Mouse (Mus musculus) T-helper 17 cell (primary cell): Measurements from ENCODE around the gene Sarnp.

ENCODE experiments used
- in situ Hi-C, 2 experiments: fragments of 300-600 bp; cut with MboI, MseI; formaldehyde crosslinking; loops; 1 replicate in 1 of 2; 2 replicates in 1 of 2; pipeline ENCODE4 v1.15.1; 2025; ENCODE audit warnings: high pct_unique_total_duplicates in 2 of 2

Sarnp gene

GRCm38 (mm10) chr10:128820217-128820616, 3.1 kb downstream of the Sarnp start:
- in situ Hi-C loops: loop anchor here in 1 of 2 experiments (5.0 kb wide), 1 partner anchor 68 kb away; no protein-coding TSS in a partner anchor

DNA sequence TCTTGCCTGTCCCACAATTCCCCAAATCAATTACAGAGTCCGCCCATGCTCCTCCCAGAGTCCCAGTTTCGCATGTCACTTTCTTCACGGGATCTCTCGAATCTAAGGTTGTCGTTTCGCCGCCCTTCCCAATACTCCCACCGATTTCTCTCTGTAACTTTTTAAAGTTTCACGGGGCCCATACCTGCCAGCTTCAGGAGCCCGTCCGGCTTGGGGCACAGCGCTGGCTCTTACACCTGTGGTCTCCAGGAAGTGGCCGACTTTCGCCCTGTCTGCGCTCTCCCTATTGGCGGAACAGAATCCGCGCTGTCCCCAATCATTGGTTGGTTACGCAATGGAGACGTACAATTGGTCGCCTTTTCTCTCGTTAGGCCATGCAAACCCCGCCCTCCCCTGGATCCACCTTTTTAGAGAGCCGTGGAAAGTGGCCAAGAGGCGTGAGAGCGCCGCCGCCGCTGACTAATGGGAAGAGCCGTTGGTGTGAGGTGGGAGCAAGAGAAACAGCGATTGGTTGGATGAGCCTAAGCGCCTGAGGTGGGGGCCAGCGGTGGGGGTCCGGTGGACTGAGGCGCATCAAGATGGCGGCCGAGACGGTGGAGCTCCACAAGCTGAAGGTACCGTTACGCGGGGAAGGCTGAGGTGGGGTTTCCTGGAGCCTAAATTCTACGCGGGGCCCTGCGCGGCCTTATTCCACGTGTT, 4.4 kb downstream of the Sarnp start, which contains the start of gene Ormdl2:
Ormdl2 (minus strand) TSS at position 288 of the 699 bp plus-strand sequence.
- in situ Hi-C loops: loop anchor here in 1 of 2 experiments (5.0 kb wide), 1 partner anchor 69 kb away; no protein-coding TSS in a partner anchor

DNA sequence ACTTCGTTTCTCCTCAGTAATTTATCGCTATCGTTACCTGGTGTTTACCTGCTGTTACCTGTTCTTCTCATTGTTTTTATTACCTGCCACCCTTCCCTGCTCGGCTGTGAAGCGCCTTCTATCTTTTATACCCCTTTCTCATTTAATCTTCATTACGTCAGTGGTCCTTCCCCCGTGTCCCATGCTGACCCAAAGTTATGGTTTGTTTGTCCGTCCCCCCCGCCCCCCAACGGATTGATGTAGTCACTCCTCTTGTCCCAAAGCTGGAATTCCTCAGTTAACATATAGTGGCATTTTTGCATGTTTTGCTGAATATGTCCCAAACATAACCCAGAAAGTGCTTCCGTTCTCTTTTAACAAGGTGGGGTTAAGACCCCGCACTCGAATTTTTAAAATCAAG, 5.0 kb downstream of the Sarnp start:
- in situ Hi-C loops: loop anchor here in 1 of 2 experiments (5.0 kb wide), 1 partner anchor 70 kb away; no protein-coding TSS in a partner anchor

DNA sequence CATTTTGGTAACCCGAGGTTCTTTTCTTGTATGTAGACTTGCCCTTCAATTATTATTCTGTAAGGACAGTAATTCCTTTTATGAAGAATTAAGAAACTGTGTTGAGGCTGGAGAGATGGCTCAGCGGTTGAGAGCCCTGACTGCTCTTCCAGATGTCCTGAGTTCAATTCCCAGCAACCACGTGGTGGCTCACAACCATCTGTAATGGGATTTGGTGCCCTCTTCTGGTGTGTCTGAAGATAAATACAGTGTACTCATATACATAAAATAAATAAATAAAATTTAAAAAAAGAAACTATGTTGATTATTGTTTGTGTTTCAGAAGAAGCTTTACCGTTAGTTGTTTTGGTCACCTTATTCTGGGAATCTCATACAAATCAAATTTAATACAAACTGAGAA, 6.0 kb downstream of the Sarnp start:
- in situ Hi-C loops: loop anchor here in 1 of 2 experiments (5.0 kb wide), 1 partner anchor 71 kb away; no protein-coding TSS in a partner anchor

DNA sequence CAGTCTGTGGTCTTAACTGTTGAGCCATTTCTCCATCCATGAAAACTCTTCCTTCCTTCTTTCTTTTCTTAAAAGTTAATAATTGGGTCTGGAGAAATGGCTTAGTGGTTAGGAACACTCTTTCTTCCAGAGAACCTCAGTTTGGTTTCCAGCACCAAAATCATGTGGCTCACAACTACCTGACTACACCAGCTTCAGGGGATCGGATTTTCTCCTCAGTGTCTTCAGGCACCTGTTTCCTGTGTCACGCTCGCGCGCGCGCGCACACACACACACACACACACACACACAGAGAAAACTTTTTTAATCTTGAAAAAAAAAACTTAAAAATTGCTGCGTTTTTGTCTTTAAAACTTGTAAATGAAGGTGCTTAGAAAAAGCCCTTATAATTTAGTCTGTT, 6.7 kb downstream of the Sarnp start:
- in situ Hi-C loops: loop anchor here in 1 of 2 experiments (5.0 kb wide), 1 partner anchor 72 kb away; no protein-coding TSS in a partner anchor

- in situ Hi-C loops: no loop called here
Measured at GRCm38 (mm10) chr10:128837400-128837799, 20.3 kb downstream of the Sarnp start.

- in situ Hi-C loops: no loop called here
Measured at GRCm38 (mm10) chr10:128839434-128839833, 22.3 kb downstream of the Sarnp start.

DNA sequence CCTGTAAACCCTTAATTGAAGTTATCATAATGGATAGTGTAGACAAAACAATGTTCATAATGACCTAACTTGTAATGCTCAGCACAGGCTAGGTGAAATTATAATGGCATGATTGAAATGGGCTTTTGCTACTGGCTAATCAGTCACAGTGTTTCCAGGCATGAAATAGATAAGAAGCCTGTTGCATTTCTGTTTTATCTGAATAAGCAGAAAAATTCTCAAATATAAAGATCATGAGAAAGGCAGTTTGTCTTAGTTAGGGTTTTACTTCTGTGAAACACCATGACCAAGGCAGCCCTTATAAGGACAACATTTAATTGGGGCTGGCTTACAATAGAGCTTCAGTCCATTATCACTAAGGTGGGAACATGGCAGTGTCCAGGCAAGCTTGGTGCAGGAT, 23.5 kb downstream of the Sarnp start:
- in situ Hi-C loops: no loop called here

- in situ Hi-C loops: no loop called here
Measured at GRCm38 (mm10) chr10:128843260-128843659, 26.1 kb downstream of the Sarnp start.

GRCm38 (mm10) chr10:128845516-128845915, 28.4 kb downstream of the Sarnp start:
- in situ Hi-C loops: loop anchor here (5.0 kb wide), 1 partner anchor 42 kb away; no protein-coding TSS in a partner anchor

DNA sequence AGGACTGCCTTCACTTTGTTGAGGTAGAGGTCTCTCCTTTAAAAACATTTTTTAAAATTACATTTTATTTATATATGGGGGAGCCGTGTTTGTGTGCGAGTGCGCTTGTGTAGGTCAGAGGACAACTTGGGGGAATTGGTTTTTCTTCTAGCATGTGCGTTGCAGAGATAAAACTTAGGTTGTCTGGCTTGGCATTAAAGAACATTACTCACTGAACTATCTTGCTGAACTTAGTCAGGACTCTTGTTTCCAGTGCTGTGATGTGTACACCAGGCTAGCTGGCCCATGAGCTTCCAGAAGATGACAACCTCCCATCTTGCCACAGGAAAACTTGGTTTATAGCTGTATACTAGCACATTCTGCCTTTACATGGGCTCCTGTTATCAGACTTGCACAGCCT, 29.5 kb downstream of the Sarnp start:
- in situ Hi-C loops: loop anchor here (5.0 kb wide), 1 partner anchor 41 kb away; no protein-coding TSS in a partner anchor

GRCm38 (mm10) chr10:128848426-128848825, 31.3 kb downstream of the Sarnp start:
- in situ Hi-C loops: loop anchor here (5.0 kb wide), 1 partner anchor 39 kb away; no protein-coding TSS in a partner anchor

- in situ Hi-C loops: no loop called here
Measured at GRCm38 (mm10) chr10:128850339-128850738, 33.2 kb downstream of the Sarnp start.

DNA sequence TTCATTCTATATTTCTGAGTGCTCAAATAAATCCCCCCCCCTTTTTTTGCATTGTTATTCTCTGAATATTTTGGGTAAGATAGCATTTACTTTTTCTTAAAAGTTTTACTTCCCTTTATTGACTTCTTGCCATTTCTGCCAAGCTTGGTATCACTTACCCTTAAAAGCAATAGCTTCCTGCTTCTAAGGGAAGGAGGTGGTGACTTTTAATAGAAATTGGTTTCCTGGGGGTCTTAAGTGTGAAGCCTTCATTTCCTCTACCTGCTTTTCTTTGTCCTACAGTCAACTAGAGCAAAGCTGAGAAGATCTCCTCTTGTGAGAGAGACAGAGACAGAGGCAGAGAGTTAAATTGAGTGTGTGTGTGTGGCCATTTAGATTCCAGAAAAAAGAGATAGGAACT, 44.0 kb downstream of the Sarnp start:
- in situ Hi-C loops: no loop called here

DNA sequence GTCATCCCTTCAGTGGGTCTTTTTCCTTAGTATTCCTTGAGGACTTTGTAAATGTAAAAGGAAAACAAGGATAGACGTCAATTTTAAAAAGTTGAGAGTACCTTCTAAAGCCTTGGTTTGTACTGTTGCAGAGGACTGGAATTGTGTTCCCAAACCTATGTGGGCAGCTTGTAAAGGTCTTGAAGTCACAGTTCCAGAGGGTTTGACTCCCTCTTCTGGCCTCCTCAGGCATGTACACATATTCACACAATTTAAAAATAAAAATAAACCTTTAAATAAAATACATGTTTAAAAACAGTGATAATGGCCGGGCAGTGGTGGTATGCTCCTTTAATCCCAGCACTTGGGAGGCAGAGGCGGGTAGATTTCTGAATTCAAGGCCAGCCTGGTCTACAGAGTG, 48.9 kb downstream of the Sarnp start:
- in situ Hi-C loops: no loop called here

GRCm38 (mm10) chr10:128866518-128866917, 49.4 kb downstream of the Sarnp start:
- in situ Hi-C loops: no loop called here

GRCm38 (mm10) chr10:128870341-128870740, 53.2 kb downstream of the Sarnp start:
- in situ Hi-C loops: no loop called here

DNA sequence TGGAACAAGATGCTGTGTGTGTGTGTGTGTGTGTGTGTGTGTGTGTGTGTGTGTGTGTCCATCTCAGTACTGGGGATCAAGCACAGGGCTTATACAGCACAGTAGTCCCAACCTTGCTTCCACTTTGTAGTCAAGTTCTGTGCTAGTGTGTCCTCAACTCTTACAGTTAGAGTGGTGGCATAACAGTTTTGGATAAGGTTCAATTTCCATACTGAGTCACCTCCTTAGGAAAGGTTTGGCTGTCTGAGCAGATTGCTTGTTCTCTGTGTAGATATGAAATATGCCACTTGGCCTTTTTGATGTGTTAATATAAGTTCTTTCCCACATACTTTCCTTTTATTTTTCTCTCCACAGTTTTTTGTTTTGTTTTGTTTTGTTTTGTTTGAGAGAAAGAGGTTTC, 61.2 kb downstream of the Sarnp start:
- in situ Hi-C loops: no loop called here

- in situ Hi-C loops: no loop called here
Measured at GRCm38 (mm10) chr10:128878811-128879210, 61.7 kb downstream of the Sarnp start.

GRCm38 (mm10) chr10:128882067-128882466, 64.9 kb downstream of the Sarnp start:
- in situ Hi-C loops: no loop called here

- in situ Hi-C loops: loop anchor here (5.0 kb wide), 1 partner anchor 42 kb away; no protein-coding TSS in a partner anchor
Measured at GRCm38 (mm10) chr10:128888941-128889827, 72.1 kb downstream of the Sarnp start.

DNA sequence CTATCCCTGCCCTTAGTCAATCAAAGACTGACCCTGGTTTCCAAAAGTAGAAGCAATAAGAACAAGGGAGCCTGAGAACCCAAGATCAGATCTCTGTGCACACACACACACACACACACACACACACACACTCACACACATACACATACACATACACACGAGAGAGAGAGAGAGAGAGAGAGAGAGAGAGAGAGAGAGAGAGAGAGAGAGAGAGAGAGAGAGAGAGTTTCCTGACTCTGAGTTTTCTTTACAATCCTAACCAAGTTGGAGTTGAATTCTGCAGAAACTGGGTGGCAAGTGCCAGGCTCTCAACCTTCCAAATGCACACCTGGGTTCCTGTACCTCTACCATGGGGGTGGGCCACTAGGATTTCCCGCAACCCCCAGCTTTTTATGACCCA, 72.7 kb downstream of the Sarnp start:
- in situ Hi-C loops: loop anchor here (5.0 kb wide), 1 partner anchor 43 kb away; no protein-coding TSS in a partner anchor
